Mouse (Mus musculus) stomach, embryonic 14.5 days (tissue): Measurements from ENCODE around the gene Nup43. TPM values are rescaled to one million over a fixed set of nuclear protein-coding genes. Genes with fewer than 3 reads are reported as not detected.
"Not testable (repeated sequence)": the region's sequence is repeated elsewhere in the genome, so short reads cannot be mapped to it uniquely, and the experiment has no call there.

Experiments
- ATAC-seq: fragments of 200-750 bp; cut with Nextera tagmentation; 2 replicates; pipeline ENCODE4 v1.8.0; 2017; ENCODE audit warnings: low read depth, moderate TSS enrichment; ENCODE audit not compliant: insufficient number of reproducible peaks, insufficient read depth, low FRiP score
- H3K27ac ChIP-seq: fragments of 300-500 bp; sonication (generic); 2 replicates; pipeline ENCODE4 v1.5.1; 2014; ENCODE audit warnings: mild to moderate bottlenecking, low read length, moderate library complexity, mixed read lengths
- H3K27me3 ChIP-seq: fragments of 300-500 bp; sonication (generic); 2 replicates; pipeline ENCODE4 v1.6.1; 2014; ENCODE audit warnings: low read length, control low read depth, mixed read lengths; ENCODE audit not compliant: control insufficient read depth, insufficient read depth
- H3K36me3 ChIP-seq: fragments of 300-500 bp; sonication (generic); 2 replicates; pipeline ENCODE4 v1.6.1; 2014; ENCODE audit warnings: mild to moderate bottlenecking, control low read depth, low read length, moderate library complexity, mixed read lengths; ENCODE audit not compliant: control insufficient read depth, insufficient read depth
- H3K4me1 ChIP-seq: fragments of 300-500 bp; sonication (generic); 2 replicates; pipeline ENCODE4 v1.6.1; 2014; ENCODE audit warnings: low read length, control low read depth, mixed read lengths; ENCODE audit not compliant: control insufficient read depth, insufficient read depth
- H3K4me2 ChIP-seq: fragments of 300-500 bp; sonication (generic); replicated peaks from 2 replicates; pipeline ENCODE4 v1.6.1; 2014; ENCODE audit warnings: low read depth, low read length, control low read depth
- H3K4me3 ChIP-seq: fragments of 300-500 bp; sonication (generic); 2 replicates; pipeline ENCODE4 v1.5.1; 2014; ENCODE audit warnings: low read depth, low read length, control low read depth
- H3K9ac ChIP-seq: fragments of 300-500 bp; sonication (generic); replicated peaks from 2 replicates; pipeline ENCODE4 v1.6.1; 2014; ENCODE audit warnings: low read depth, mild to moderate bottlenecking, control low read depth, low read length, moderate library complexity, mixed read lengths
- H3K9me3 ChIP-seq: fragments of 300-500 bp; sonication (generic); 2 replicates; pipeline ENCODE4 v1.6.1; 2016; ENCODE audit warnings: low read depth, low read length, control low read depth; ENCODE audit not compliant: control insufficient read depth
- WGBS: fragments of 180-500 bp; shearing (Covaris S2); extraction: QIAGEN DNeasy Blood & Tissue Kit; methylation state at CpG from one replicate; pipeline ENCODE4 v1.1.7; 2014; 5-methylcytosine and 5-hydroxymethylcytosine counted together
- polyA plus RNA-seq: library from polyadenylated mRNA; unstranded; fragments of >200 nt; fragmentation: Nextera tagmentation; extraction: Ambion mirVana; gene quantifications from 2 replicates; pipeline ENCODE4 v1.2.1, GENCODE M21; 2014

The Nup43 gene
- polyA plus RNA-seq: 46.7 and 53.3 TPM in 2 replicates

- Histone ChIP-seq H3K4me3 (peak within 1 kb of the TSS; percentile 79), H3K4me2 (peak within 1 kb of the TSS; percentile 51), H3K9ac (peak within 1 kb of the TSS; percentile 43), H3K27ac (peak within 1 kb of the TSS; percentile 59; the same call in 1 of the 2 replicates), H3K9me3 (no peaks in the 10 kb centered on the region), H3K27me3 (no peaks in the 10 kb centered on the region), H3K36me3 (peaks cover 21% of the 10 kb centered on the region), H3K4me1 (no peaks in the 10 kb centered on the region; the same call in 1 of the 2 replicates)
- ATAC-seq: peak; percentile 87
- 1% methylated on average over 24 of the region's 24 CpGs for WGBS
These were observed at the start of gene Nup43 for GRCm38 (mm10) chr10:7667342-7667802. Gene Nup43, plus strand, starts transcription at chr10:7667503.

DNA sequence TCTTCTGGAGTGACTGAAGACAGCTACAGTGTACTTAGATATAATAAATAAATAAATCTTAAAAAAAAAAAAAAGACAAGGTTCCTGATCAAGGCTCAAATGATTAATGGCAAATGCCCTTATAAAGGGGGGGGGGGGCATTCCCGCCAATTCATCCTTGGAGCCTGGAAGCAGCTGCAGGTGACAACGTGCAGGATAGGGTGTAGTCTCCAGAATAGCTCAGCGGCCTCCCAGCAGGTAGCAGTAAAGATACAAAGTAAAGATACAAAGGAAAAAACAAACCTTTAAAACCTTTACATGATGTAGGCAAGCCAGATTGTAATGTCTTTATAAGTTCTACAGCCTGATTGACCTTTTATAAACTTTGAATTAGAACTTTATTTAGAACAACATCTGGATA is 49.7 kb upstream of the Nup43 start:
- not testable (repeated sequence) for H3K4me1 ChIP-seq, ATAC-seq
- WGBS: 60% methylated on average over 3 of the region's 3 CpGs

DNA sequence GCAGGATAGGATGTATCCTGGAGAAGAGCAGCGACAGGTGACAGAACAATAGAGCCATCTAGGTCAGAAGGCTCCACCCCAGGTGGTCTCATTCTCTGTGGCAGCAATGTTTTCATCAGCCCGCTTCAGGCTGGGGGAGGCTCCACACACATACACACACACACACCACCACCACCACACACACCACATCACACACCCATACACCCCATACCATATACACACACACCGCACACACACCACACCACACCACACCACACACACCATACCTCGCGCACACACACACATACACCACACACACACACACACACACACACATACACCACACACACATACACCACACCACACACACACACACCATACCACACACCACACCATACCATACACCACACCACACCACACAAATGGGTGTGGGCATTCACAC is 47.5 kb upstream of the Nup43 start:
- H3K27ac ChIP-seq: no peak overlapping the region
- no peaks in the 10 kb centered on the region for H3K27me3 ChIP-seq
- WGBS: 96% methylated on average over 5 of the region's 5 CpGs
- no peaks in the 10 kb centered on the region for H3K36me3 ChIP-seq
- H3K4me2 ChIP-seq: no peak overlapping the region
- peaks cover under 1% of the 10 kb centered on the region; the same call in 1 of the 2 replicates for H3K9me3 ChIP-seq
- no peak overlapping the region for H3K4me3 ChIP-seq
- H3K4me1 ChIP-seq: no peaks in the 10 kb centered on the region
- ATAC-seq: no peak
- H3K9ac ChIP-seq: no peak overlapping the region

More for the DNA sequence above, 49.7 kb upstream of the Nup43 start:
- H3K4me2 ChIP-seq, H3K36me3 ChIP-seq, H3K27me3 ChIP-seq, H3K4me3 ChIP-seq, H3K27ac ChIP-seq, H3K9me3 ChIP-seq, H3K9ac ChIP-seq: not testable (repeated sequence)

DNA sequence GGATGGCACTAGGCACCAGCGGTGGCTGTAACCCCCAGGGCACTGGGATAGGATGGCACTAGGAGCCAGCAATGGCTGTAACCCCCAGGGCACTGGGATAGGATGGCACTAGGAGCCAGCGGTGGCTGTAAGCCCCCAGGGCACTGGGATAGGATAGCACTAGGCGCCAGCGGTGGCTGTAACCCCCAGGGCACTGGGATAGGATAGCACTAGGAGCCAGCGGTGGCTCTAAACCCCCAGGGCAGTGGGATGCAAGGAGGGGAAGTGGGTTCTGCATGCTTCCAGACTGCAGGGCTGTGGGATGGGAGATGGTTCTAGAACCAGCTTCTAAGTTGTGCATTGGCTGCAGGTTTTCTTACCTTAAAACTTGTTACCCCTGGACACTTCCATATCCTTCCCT is 46.6 kb upstream of the Nup43 start:
- no peaks in the 10 kb centered on the region for H3K9me3 ChIP-seq
- no peak overlapping the region for H3K4me2 ChIP-seq
- H3K27me3 ChIP-seq: no peaks in the 10 kb centered on the region
- H3K4me3 ChIP-seq: no peak overlapping the region
- H3K9ac ChIP-seq: no peak overlapping the region
- no peak for ATAC-seq
- no peaks in the 10 kb centered on the region for H3K4me1 ChIP-seq
- no peaks in the 10 kb centered on the region for H3K36me3 ChIP-seq
- 84% methylated on average over 5 of the region's 5 CpGs for WGBS
- H3K27ac ChIP-seq: no peak overlapping the region

GRCm38 (mm10) chr10:7622378-7622777 is 44.9 kb upstream of the Nup43 start:
- Histone ChIP-seq H3K9ac (no peak overlapping the region), H3K27me3 (no peaks in the 10 kb centered on the region), H3K4me3 (no peak overlapping the region), H3K4me2 (no peak overlapping the region), H3K4me1 (no peaks in the 10 kb centered on the region), H3K9me3 (no peaks in the 10 kb centered on the region), H3K27ac (no peak overlapping the region), H3K36me3 (no peaks in the 10 kb centered on the region)
- no peak for ATAC-seq
- WGBS: 88% methylated on average over 3 of the region's 3 CpGs

DNA sequence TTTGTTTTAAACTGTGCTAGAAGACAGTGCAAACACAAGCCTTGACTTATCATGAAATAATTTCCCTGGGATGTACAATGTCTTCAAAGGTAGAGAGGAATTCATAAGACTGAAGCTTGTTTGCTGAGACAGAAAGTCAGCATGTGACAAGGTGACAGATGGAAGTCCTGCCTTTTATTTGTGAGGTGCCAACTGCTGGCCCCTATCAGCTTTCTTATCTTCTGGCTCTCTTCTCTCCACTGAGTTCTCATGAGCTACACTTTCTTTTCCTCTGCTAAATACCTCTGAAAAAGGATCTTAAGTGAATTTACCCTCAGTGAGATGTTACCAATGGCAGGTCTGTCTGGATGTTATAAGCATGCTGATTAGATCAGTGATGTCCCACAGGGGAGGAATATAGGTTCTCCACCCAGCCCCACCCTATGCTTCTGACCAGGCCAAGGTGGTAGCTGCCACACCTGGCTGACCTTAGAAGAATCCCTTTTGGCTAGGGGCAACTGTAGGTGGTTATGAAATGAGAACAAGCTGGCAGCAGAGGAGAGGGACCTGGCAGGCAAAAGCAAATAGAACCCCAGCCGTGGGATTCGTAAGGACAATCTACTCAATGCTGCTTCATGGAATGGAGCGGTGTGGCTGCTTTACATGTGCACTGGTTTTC is 43.3 kb upstream of the Nup43 start:
- no peaks in the 10 kb centered on the region for H3K27me3 ChIP-seq
- H3K4me3 ChIP-seq: no peak overlapping the region
- no peak overlapping the region for H3K4me2 ChIP-seq
- ATAC-seq: no peak
- 80% methylated on average over 3 of the region's 3 CpGs for WGBS
- H3K9ac ChIP-seq: no peak overlapping the region
- no peaks in the 10 kb centered on the region for H3K9me3 ChIP-seq
- no peaks in the 10 kb centered on the region; the same call in 1 of the 2 replicates for H3K36me3 ChIP-seq
- H3K4me1 ChIP-seq: no peaks in the 10 kb centered on the region
- H3K27ac ChIP-seq: no peak overlapping the region

GRCm38 (mm10) chr10:7629092-7629491 is 38.2 kb upstream of the Nup43 start:
- Histone ChIP-seq H3K27me3 (no peaks in the 10 kb centered on the region), H3K36me3 (peaks cover 13% of the 10 kb centered on the region), H3K4me2 (no peak overlapping the region), H3K4me1 (no peaks in the 10 kb centered on the region), H3K4me3 (no peak overlapping the region), H3K9me3 (no peaks in the 10 kb centered on the region), H3K27ac (no peak overlapping the region), H3K9ac (no peak overlapping the region)
- 94% methylated on average over 4 of the region's 4 CpGs for WGBS
- no peak for ATAC-seq

DNA sequence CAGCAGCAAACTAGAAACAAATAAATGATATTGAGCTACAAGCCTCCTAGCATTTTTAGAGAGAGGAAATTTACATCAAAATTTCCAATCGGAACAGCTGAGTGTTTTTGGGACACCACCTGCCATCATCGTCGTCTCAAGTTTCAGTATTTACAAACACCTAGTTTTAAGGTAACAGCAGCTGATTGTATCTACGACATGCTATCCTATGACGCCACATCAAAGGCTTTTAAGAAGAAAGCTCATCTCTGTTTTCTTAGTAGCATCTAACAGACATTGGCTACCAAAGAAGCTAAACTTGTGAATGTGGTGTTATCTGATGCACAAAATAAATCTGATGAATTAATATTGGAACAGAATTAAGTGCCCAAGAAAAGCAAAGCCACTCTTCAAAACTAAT is 37.0 kb upstream of the Nup43 start:
- Histone ChIP-seq H3K27ac (no peak overlapping the region), H3K4me1 (no peaks in the 10 kb centered on the region), H3K4me2 (no peak overlapping the region), H3K27me3 (no peaks in the 10 kb centered on the region), H3K4me3 (no peak overlapping the region), H3K36me3 (peaks cover 13% of the 10 kb centered on the region), H3K9ac (no peak overlapping the region), H3K9me3 (no peaks in the 10 kb centered on the region)
- no peak for ATAC-seq
- WGBS: 89% methylated on average over 5 of the region's 5 CpGs
